Mouse (Mus musculus) intestine, embryonic 16.5 days (tissue): ENCODE data around the gene Nvl. TPM values are rescaled to one million over a fixed set of nuclear protein-coding genes. Genes with fewer than 3 reads are reported as not detected.

ENCODE experiments used
- ATAC-seq: fragments of 200-750 bp; cut with Nextera tagmentation; 2 replicates; pipeline ENCODE4 v1.8.0; 2017; ENCODE audit warnings: moderate TSS enrichment, moderate library complexity
- H3K27ac ChIP-seq: fragments of 300-500 bp; sonication (generic); 2 replicates; pipeline ENCODE4 v1.5.1; 2014; ENCODE audit warnings: mild to moderate bottlenecking, low read length
- H3K27me3 ChIP-seq: fragments of 300-500 bp; sonication (generic); replicated peaks from 2 replicates; pipeline ENCODE4 v1.6.1; 2014; ENCODE audit warnings: low read length, control low read depth, mixed read lengths; ENCODE audit not compliant: control insufficient read depth, insufficient read depth
- H3K36me3 ChIP-seq: fragments of 300-500 bp; sonication (generic); 2 replicates; pipeline ENCODE4 v1.6.1; 2014; ENCODE audit warnings: low read length, control low read depth; ENCODE audit not compliant: control insufficient read depth, insufficient read depth
- H3K4me1 ChIP-seq: fragments of 300-500 bp; sonication (generic); 2 replicates; pipeline ENCODE4 v1.6.1; 2014; ENCODE audit warnings: low read length, control low read depth, mixed read lengths; ENCODE audit not compliant: control insufficient read depth, insufficient read depth
- H3K4me2 ChIP-seq: fragments of 300-500 bp; sonication (generic); 2 replicates; pipeline ENCODE4 v1.6.1; 2014; ENCODE audit warnings: low read depth, low read length, control low read depth
- H3K4me3 ChIP-seq: fragments of 300-500 bp; sonication (generic); 2 replicates; pipeline ENCODE4 v1.5.1; 2014; ENCODE audit warnings: mild to moderate bottlenecking, low read length
- H3K9ac ChIP-seq: fragments of 300-500 bp; sonication (generic); 2 replicates; pipeline ENCODE4 v1.6.1; 2014; ENCODE audit warnings: low read depth, low read length
- H3K9me3 ChIP-seq: fragments of 300-500 bp; sonication (generic); 2 replicates; pipeline ENCODE4 v1.6.1; 2016; ENCODE audit warnings: low read length, control low read depth; ENCODE audit not compliant: control insufficient read depth
- WGBS: fragments of 180-500 bp; shearing (Covaris S2); extraction: QIAGEN DNeasy Blood & Tissue Kit; methylation state at CpG from one replicate; pipeline ENCODE4 v1.1.7; 2014; 5-methylcytosine and 5-hydroxymethylcytosine counted together
- polyA plus RNA-seq: library from polyadenylated mRNA; unstranded; fragments of >200 nt; fragmentation: Nextera tagmentation; extraction: Ambion mirVana; gene quantifications from 2 replicates; pipeline ENCODE4 v1.2.1, GENCODE M21; 2015

Nvl gene
- polyA plus RNA-seq, 1 experiment from 2014 or later, result 18.9 TPM

DNA sequence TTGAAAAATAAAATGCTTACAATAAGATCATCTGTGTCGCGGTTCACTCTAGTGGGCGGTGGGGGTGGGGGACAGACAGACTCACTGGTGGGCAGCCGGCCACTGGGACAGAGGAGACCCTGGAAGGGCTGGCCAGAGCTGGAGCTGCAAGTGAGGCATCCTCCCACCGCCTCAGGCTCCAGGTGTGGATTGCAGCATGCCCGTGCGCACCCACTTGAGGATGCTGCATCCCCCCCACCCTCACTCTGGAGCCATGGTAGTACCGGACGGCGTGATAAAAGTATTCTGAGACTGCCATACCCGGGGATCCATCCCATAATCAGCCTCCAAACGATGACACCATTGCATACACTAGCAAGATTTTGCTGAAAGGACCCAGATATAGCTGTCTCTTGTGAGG, 54.0 kb downstream of the Nvl start:
- H3K9ac ChIP-seq, result no peak overlapping the region
- no peak for ATAC-seq
- H3K9me3 ChIP-seq, result no peaks in the 10 kb centered on the region
- peaks cover 12% of the 10 kb centered on the region; the same call in 1 of the 2 replicates for H3K36me3 ChIP-seq
- H3K4me3 ChIP-seq, result no peak overlapping the region
- 73% methylated on average over 12 of the region's 12 CpGs for WGBS
- H3K27ac ChIP-seq, result no peak overlapping the region
- H3K27me3 ChIP-seq, result no peaks in the 10 kb centered on the region
- no peak overlapping the region for H3K4me2 ChIP-seq
- H3K4me1 ChIP-seq, result no peaks in the 10 kb centered on the region

GRCm38 (mm10) chr1:181084021-181084420, 60.0 kb downstream of the Nvl start:
- no peak overlapping the region for H3K4me2 ChIP-seq
- 36% methylated on average over 2 of the region's 2 CpGs for WGBS
- no peak for ATAC-seq
- H3K9me3 ChIP-seq, result no peaks in the 10 kb centered on the region
- H3K36me3 ChIP-seq, result no peaks in the 10 kb centered on the region
- H3K27me3 ChIP-seq, result no peaks in the 10 kb centered on the region
- H3K27ac ChIP-seq, result no peak overlapping the region
- H3K4me3 ChIP-seq, result no peak overlapping the region
- no peaks in the 10 kb centered on the region for H3K4me1 ChIP-seq
- H3K9ac ChIP-seq, result no peak overlapping the region

DNA sequence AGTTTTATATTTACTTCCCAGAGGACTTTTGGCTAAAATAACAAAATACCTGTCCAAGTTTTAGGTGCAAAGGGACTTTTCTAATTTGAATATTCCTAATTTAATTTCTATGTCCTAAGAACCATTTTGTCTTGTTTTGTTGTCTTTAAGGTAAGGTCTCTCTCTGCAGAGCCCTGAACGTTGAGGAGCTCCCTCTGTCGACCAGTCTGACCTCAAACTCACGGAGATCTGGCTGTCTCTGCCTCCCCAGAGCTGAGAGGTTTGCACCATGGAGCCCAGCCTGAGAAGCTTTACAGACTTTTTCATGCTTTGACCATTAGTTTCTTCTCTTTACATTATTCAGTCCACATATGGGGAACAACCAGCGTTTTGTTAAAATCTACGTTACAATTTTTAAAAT, 70.9 kb downstream of the Nvl start:
- Histone ChIP-seq H3K4me1 (no peaks in the 10 kb centered on the region), H3K27ac (no peak overlapping the region), H3K4me3 (no peak overlapping the region), H3K27me3 (no peaks in the 10 kb centered on the region), H3K9me3 (no peaks in the 10 kb centered on the region), H3K4me2 (no peak overlapping the region), H3K9ac (no peak overlapping the region), H3K36me3 (no peaks in the 10 kb centered on the region)
- WGBS, result 45% methylated on average over 5 of the region's 5 CpGs
- no peak for ATAC-seq

GRCm38 (mm10) chr1:181069671-181070070, 74.3 kb downstream of the Nvl start:
- Histone ChIP-seq H3K4me3 (no peak overlapping the region), H3K27ac (no peak overlapping the region), H3K9ac (no peak overlapping the region), H3K9me3 (no peaks in the 10 kb centered on the region), H3K36me3 (no peaks in the 10 kb centered on the region), H3K4me1 (no peaks in the 10 kb centered on the region), H3K4me2 (no peak overlapping the region), H3K27me3 (no peaks in the 10 kb centered on the region)
- 60% methylated on average over 11 of the region's 11 CpGs for WGBS
- no peak for ATAC-seq

GRCm38 (mm10) chr1:181068344-181068743, 75.7 kb downstream of the Nvl start:
- ATAC-seq, result no peak
- no peaks in the 10 kb centered on the region for H3K27me3 ChIP-seq
- H3K27ac ChIP-seq, result no peak overlapping the region
- 70% methylated on average over 1 of the region's 1 CpGs for WGBS
- no peaks in the 10 kb centered on the region for H3K9me3 ChIP-seq
- no peak overlapping the region for H3K9ac ChIP-seq
- H3K36me3 ChIP-seq, result no peaks in the 10 kb centered on the region
- no peak overlapping the region for H3K4me2 ChIP-seq
- no peak overlapping the region for H3K4me3 ChIP-seq
- H3K4me1 ChIP-seq, result no peaks in the 10 kb centered on the region

GRCm38 (mm10) chr1:181064648-181065047, 79.4 kb downstream of the Nvl start:
- 74% methylated on average over 6 of the region's 6 CpGs for WGBS
- ATAC-seq, result no peak
- Histone ChIP-seq H3K4me1 (no peaks in the 10 kb centered on the region), H3K4me3 (no peak overlapping the region), H3K27ac (no peak overlapping the region), H3K9ac (no peak overlapping the region), H3K27me3 (no peaks in the 10 kb centered on the region), H3K4me2 (no peak overlapping the region), H3K36me3 (no peaks in the 10 kb centered on the region), H3K9me3 (no peaks in the 10 kb centered on the region)

DNA sequence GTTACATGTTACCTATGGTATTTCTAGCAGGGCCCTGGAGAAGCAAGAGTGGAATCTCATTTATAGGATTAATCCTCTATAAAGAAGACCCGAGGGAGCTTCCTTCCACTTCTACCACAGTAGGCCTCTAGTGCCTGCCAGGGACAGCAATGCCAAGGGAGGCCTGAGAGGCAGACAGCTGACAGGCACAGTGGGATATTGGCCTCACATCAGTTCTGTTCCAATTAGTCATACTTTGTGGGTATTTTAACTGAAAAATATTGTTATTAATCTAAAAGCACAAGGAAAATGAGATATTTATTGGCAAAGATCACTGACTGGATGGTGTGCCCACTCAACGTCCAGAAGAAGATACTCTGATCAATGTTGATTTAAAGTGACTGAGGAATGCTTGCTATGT, 80.0 kb downstream of the Nvl start:
- Histone ChIP-seq H3K27me3 (no peaks in the 10 kb centered on the region), H3K4me2 (no peak overlapping the region), H3K36me3 (no peaks in the 10 kb centered on the region), H3K4me1 (no peaks in the 10 kb centered on the region), H3K27ac (no peak overlapping the region), H3K4me3 (no peak overlapping the region), H3K9me3 (no peaks in the 10 kb centered on the region), H3K9ac (no peak overlapping the region)
- no peak for ATAC-seq
- 57% methylated on average over 2 of the region's 2 CpGs for WGBS

GRCm38 (mm10) chr1:181061784-181062485, 82.1 kb downstream of the Nvl start:
- no peak for ATAC-seq

GRCm38 (mm10) chr1:181052898-181053297, 91.1 kb downstream of the Nvl start:
- Histone ChIP-seq H3K9me3 (no peaks in the 10 kb centered on the region), H3K4me1 (no peaks in the 10 kb centered on the region), H3K4me3 (no peak overlapping the region), H3K4me2 (no peak overlapping the region), H3K9ac (no peak overlapping the region), H3K27me3 (no peaks in the 10 kb centered on the region), H3K27ac (no peak overlapping the region), H3K36me3 (no peaks in the 10 kb centered on the region)
- 72% methylated on average over 4 of the region's 4 CpGs for WGBS
- no peak for ATAC-seq

More at GRCm38 (mm10) chr1:181061784-181062485, 82.1 kb downstream of the Nvl start:
- H3K27me3 ChIP-seq, result no peaks in the 10 kb centered on the region
- no peak overlapping the region for H3K4me3 ChIP-seq
- no peaks in the 10 kb centered on the region for H3K36me3 ChIP-seq
- 67% methylated on average over 3 of the region's 3 CpGs for WGBS
- no peak overlapping the region for H3K9ac ChIP-seq
- no peak overlapping the region for H3K27ac ChIP-seq
- H3K4me1 ChIP-seq, result no peaks in the 10 kb centered on the region
- no peak overlapping the region for H3K4me2 ChIP-seq
- H3K9me3 ChIP-seq, result no peaks in the 10 kb centered on the region

- 80% methylated on average over 6 of the region's 6 CpGs for WGBS
- H3K27me3 ChIP-seq, result no peaks in the 10 kb centered on the region
- ATAC-seq, result no peak
Observed at GRCm38 (mm10) chr1:181050937-181051336, 93.1 kb downstream of the Nvl start, which contains the start of gene 9130409I23Rik. Gene 9130409I23Rik (plus strand): TSS chr1:181051237.

More at GRCm38 (mm10) chr1:181050937-181051336, 93.1 kb downstream of the Nvl start, which contains the start of gene 9130409I23Rik:
- Histone ChIP-seq H3K9me3 (no peaks in the 10 kb centered on the region), H3K4me2 (no peak within 1 kb of the TSS), H3K36me3 (no peaks in the 10 kb centered on the region), H3K4me3 (no peak within 1 kb of the TSS), H3K27ac (no peak within 1 kb of the TSS), H3K9ac (no peak within 1 kb of the TSS), H3K4me1 (no peaks in the 10 kb centered on the region)
